Mouse (Mus musculus) left cerebral cortex, adult 11 months (tissue): ENCODE results near the gene Gm20817.
"Not testable (repeated sequence)": the region's sequence is repeated elsewhere in the genome, so short reads cannot be mapped to it uniquely, and the experiment has no call there.

Experiments used
- DNase-seq: peaks from one replicate; pipeline ENCODE4 v3.0.0; 2022; ENCODE audit warnings: low spot score

The Gm20817 gene

DNA sequence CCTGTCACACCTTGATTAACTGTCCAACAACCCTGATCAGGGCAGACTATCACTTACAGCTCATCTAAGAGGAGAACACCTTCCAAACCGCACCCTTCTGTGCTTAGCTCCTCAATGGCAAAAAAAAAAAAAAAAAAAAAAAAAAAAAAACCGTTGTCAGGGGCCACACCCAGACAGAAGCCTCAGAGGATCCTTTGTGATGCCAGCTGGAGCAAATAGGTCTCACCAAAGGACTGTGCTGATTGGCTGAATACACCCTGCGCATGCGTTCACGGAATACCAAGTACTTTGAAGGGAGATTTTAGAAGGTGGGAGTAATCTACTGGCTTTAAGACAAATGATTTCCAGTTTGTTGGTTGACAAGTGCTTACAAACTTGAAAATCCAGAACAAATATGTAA lies at the start of gene Gm20817:
Gm20817 (minus strand) TSS at position 101 of the 400 bp plus-strand sequence.
- DNase-seq = not testable (repeated sequence)
